In genomic region chr19:56976962-56977948, GRCm38 (mm10) we compare ENCODE assay signal across 8 mouse cellular contexts. TPM values are rescaled to one million over a fixed set of nuclear protein-coding genes. Genes with fewer than 3 reads are reported as not detected.
DNase-seq lines count a peak whose midpoint lies in the region; ATAC-seq and TF ChIP-seq lines count a peak whose summit lies in the region.

No protein-coding gene starts in this region.

- no peak for TF ChIP-seq EP300 in lung, postnatal 0 days (IDR thresholded peaks at IDR 0.05)

- H3K4me2 ChIP-seq in heart, embryonic 12.5 days: no peak overlapping the region
- H3K4me2 ChIP-seq in lung, postnatal 0 days (replicated peaks; ENCODE audit: low read depth, low read length): no peak overlapping the region
- H3K4me2 ChIP-seq in stomach, embryonic 15.5 days: no peak overlapping the region

- no peak for TF ChIP-seq CTCF in lung, postnatal 0 days (IDR thresholded peaks at IDR 0.05)

- peaks cover 53% of the 10 kb centered on the region for H3K4me1 ChIP-seq in heart, embryonic 12.5 days (replicated peaks)
- peaks cover 5% of the 10 kb centered on the region; the same call in 1 of the 2 replicates for H3K4me1 ChIP-seq in lung, postnatal 0 days (ENCODE audit: insufficient read depth, low read depth, low read length)
- peaks cover 15% of the 10 kb centered on the region; the same call in 1 of the 2 replicates for H3K4me1 ChIP-seq in stomach, embryonic 15.5 days

- H3K27ac ChIP-seq in heart, embryonic 12.5 days (ENCODE audit: poor library complexity, severe bottlenecking): peak overlapping the region; percentile 9; the same call in 1 of the 2 replicates
- H3K27ac ChIP-seq in lung, postnatal 0 days (ENCODE audit: low read length): peak overlapping the region; percentile 63
- H3K27ac ChIP-seq in stomach, embryonic 15.5 days: peak overlapping the region; percentile 83

- no peak overlapping the region for H3K4me3 ChIP-seq in heart, embryonic 12.5 days
- no peak overlapping the region for H3K4me3 ChIP-seq in lung, postnatal 0 days (ENCODE audit: low read depth, low read length)
- H3K4me3 ChIP-seq in stomach, embryonic 15.5 days (replicated peaks): no peak overlapping the region

- 0 out of 2 replicates have a peak, but pooled peaks have one; percentile 32 for ATAC-seq in common myeloid progenitor, adult 5-6 weeks (replicated peaks; ENCODE audit: low read depth, poor library complexity, severe bottlenecking)
- no peak for ATAC-seq in heart, embryonic 12.5 days (ENCODE audit: insufficient number of reproducible peaks, low FRiP score)
- ATAC-seq in lung, postnatal 0 days: peak; percentile 69
- ATAC-seq in stomach, embryonic 15.5 days (ENCODE audit: insufficient read depth, low FRiP score, low read depth): peak; percentile 28; the same call in 1 of the 2 replicates

- WGBS in heart, embryonic 12.5 days: 59% methylated on average over 19 of the region's 19 CpGs
- WGBS in lung, postnatal 0 days: 29% methylated on average over 19 of the region's 19 CpGs
- WGBS in stomach, embryonic 15.5 days: 37% methylated on average over 19 of the region's 19 CpGs

- DNase-seq in right cerebral cortex, adult 18-20 months: peak; percentile 50
- no peak for DNase-seq in right cerebral cortex, postnatal 14 days
- DNase-seq in kidney, postnatal 10 days: peak; percentile 74
- DNase-seq in lung, postnatal 0 days (ENCODE audit: low spot score): peak; percentile 93
- DNase-seq in embryo, embryonic 10.5 days (ENCODE audit: low spot score): no peak

- no peaks in the 10 kb centered on the region for H3K36me3 ChIP-seq in heart, embryonic 12.5 days
- no peaks in the 10 kb centered on the region for H3K36me3 ChIP-seq in lung, postnatal 0 days (ENCODE audit: insufficient read depth, low read length)
- H3K36me3 ChIP-seq in stomach, embryonic 15.5 days: no peaks in the 10 kb centered on the region

- no peak overlapping the region for H3K9ac ChIP-seq in heart, embryonic 12.5 days
- no peak overlapping the region for H3K9ac ChIP-seq in lung, postnatal 0 days (replicated peaks; ENCODE audit: low read depth)
- no peak overlapping the region for H3K9ac ChIP-seq in stomach, embryonic 15.5 days

- H3K27me3 ChIP-seq in heart, embryonic 12.5 days (replicated peaks): no peaks in the 10 kb centered on the region
- H3K27me3 ChIP-seq in lung, postnatal 0 days (replicated peaks; ENCODE audit: insufficient read depth, low read length): no peaks in the 10 kb centered on the region
- H3K27me3 ChIP-seq in stomach, embryonic 15.5 days (replicated peaks): no peaks in the 10 kb centered on the region

- H3K9me3 ChIP-seq in heart, embryonic 12.5 days (replicated peaks): no peaks in the 10 kb centered on the region; the same call in 1 of the 2 replicates
- H3K9me3 ChIP-seq in lung, postnatal 0 days (ENCODE audit: low read length): no peaks in the 10 kb centered on the region
- no peaks in the 10 kb centered on the region for H3K9me3 ChIP-seq in stomach, embryonic 15.5 days

RNA-seq across cellular contexts. Expression of gene Afap1l2, which starts 30.8 kb away (rescaled TPM):
- total RNA-seq in common myeloid progenitor, adult 5-6 weeks (2017): not detected in 2 replicates
- polyA plus RNA-seq in heart, embryonic 12.5 days (2016; fragmentation: Nextera tagmentation; extraction: Ambion mirVana): 0.92 and 1.1 TPM in 2 replicates
- 15.5 and 18.8 TPM in 2 replicates for polyA plus RNA-seq in lung, postnatal 0 days (2015; fragmentation: Nextera tagmentation; extraction: Ambion mirVana)
- polyA plus RNA-seq in stomach, embryonic 15.5 days (2015; fragmentation: Nextera tagmentation; extraction: Ambion mirVana): 21.2 and 21.7 TPM in 2 replicates

Comparison
In these comparisons a context has a peak if more than half of its experiments do, and no peak if none do; other contexts are left out.
1. DNase-seq: peak in right cerebral cortex, adult 18-20 months (single experiment), kidney, postnatal 10 days (single experiment) and lung, postnatal 0 days (single experiment); none in right cerebral cortex, postnatal 14 days (single experiment) and embryo, embryonic 10.5 days (single experiment).
2. H3K27ac ChIP-seq: peak in every context shown above with its lines; median percentile 83 in stomach, embryonic 15.5 days; 63 in lung, postnatal 0 days; 9 in heart, embryonic 12.5 days.